8 mouse cellular contexts compared by ENCODE assay signal in genomic region chr7:34319957-34320356, GRCm38 (mm10). TPM values are rescaled to one million over a fixed set of nuclear protein-coding genes. Genes with fewer than 3 reads are reported as not detected.
DNase-seq lines count a peak whose midpoint lies in the region; ATAC-seq and TF ChIP-seq lines count a peak whose summit lies in the region.

No protein-coding gene starts in this region.

- no peak overlapping the region for H3K4me2 ChIP-seq in kidney, embryonic 16.5 days (replicated peaks; ENCODE audit: low read depth, low read length)
- no peak overlapping the region for H3K4me2 ChIP-seq in midbrain, embryonic 15.5 days

- no peak for DNase-seq in kidney, adult 2 months
- DNase-seq in NIH3T3 (ENCODE audit: low read depth), result peak; percentile 79
- peak; percentile 36 for DNase-seq in cerebellum, adult 9-10 months
- peak; percentile 35 to 38 for DNase-seq in heart, postnatal 36 days
- DNase-seq in telencephalon, adult 2 months (ENCODE audit: low read depth, low spot score), result peak; percentile 79
- DNase-seq in urinary bladder, postnatal 36 days (ENCODE audit: low spot score in 2 of 2), result no peak

- H3K9ac ChIP-seq in kidney, embryonic 16.5 days (replicated peaks; ENCODE audit: low read length), result no peak overlapping the region
- H3K9ac ChIP-seq in midbrain, embryonic 15.5 days, result no peak overlapping the region

- TF ChIP-seq POLR2A in kidney, adult 2 months (IDR thresholded peaks at IDR 0.05; ENCODE audit: low read depth, low read length), result no peak

- peak overlapping the region; percentile 61; the same call in 1 of the 2 replicates for H3K27ac ChIP-seq in kidney, embryonic 16.5 days (ENCODE audit: low read length)
- no peak overlapping the region for H3K27ac ChIP-seq in kidney, adult 2 months (ENCODE audit: insufficient read depth, low read depth, low read length)
- no peak overlapping the region for H3K27ac ChIP-seq in midbrain, embryonic 15.5 days

- peaks cover 4% of the 10 kb centered on the region for H3K9me3 ChIP-seq in kidney, embryonic 16.5 days (ENCODE audit: low read length)
- no peaks in the 10 kb centered on the region for H3K9me3 ChIP-seq in midbrain, embryonic 15.5 days

- intact Hi-C loops in heart, postnatal 36 days (cut with DNase I), result no loop called here

- 0 out of 2 replicates have a peak, but pooled peaks have one; percentile 52 for ATAC-seq in kidney, embryonic 16.5 days (ENCODE audit: low FRiP score, low TSS enrichment)
- no peak for ATAC-seq in midbrain, embryonic 15.5 days (replicated peaks)

- no peaks in the 10 kb centered on the region for H3K4me1 ChIP-seq in kidney, embryonic 16.5 days (ENCODE audit: insufficient read depth, low read length)
- H3K4me1 ChIP-seq in kidney, adult 2 months (ENCODE audit: control insufficient read depth, insufficient read depth, low read length), result no peaks in the 10 kb centered on the region
- H3K4me1 ChIP-seq in midbrain, embryonic 15.5 days, result no peaks in the 10 kb centered on the region

- no peaks in the 10 kb centered on the region for H3K36me3 ChIP-seq in kidney, embryonic 16.5 days (ENCODE audit: insufficient read depth, low read length)
- H3K36me3 ChIP-seq in kidney, adult 2 months (ENCODE audit: control insufficient read depth, insufficient read depth, low read length), result no peaks in the 10 kb centered on the region
- no peaks in the 10 kb centered on the region for H3K36me3 ChIP-seq in midbrain, embryonic 15.5 days (replicated peaks)

- H3K4me3 ChIP-seq in kidney, embryonic 16.5 days (ENCODE audit: low read length), result no peak overlapping the region
- no peak overlapping the region for H3K4me3 ChIP-seq in kidney, adult 2 months (ENCODE audit: insufficient read depth, low read depth, low read length)
- H3K4me3 ChIP-seq in midbrain, embryonic 15.5 days, result no peak overlapping the region

- 38% methylated on average over 3 of the region's 3 CpGs for WGBS in kidney, embryonic 16.5 days
- 52% methylated on average over 3 of the region's 3 CpGs for WGBS in kidney, adult 2 months
- WGBS in midbrain, embryonic 15.5 days, result 36% methylated on average over 3 of the region's 3 CpGs

- TF ChIP-seq CTCF in kidney, adult 2 months (conservative IDR thresholded peaks at IDR 0.05; ENCODE audit: insufficient read depth, insufficient read length, low read depth, low read length), result no peak

- no peaks in the 10 kb centered on the region for H3K27me3 ChIP-seq in kidney, embryonic 16.5 days (ENCODE audit: insufficient read depth, low read length)
- H3K27me3 ChIP-seq in kidney, adult 2 months (replicated peaks; ENCODE audit: control insufficient read depth, insufficient read depth, low read length), result no peaks in the 10 kb centered on the region
- no peaks in the 10 kb centered on the region for H3K27me3 ChIP-seq in midbrain, embryonic 15.5 days (replicated peaks)

RNA-seq across cellular contexts. Expression of gene 4931406P16Rik, which starts 6.6 kb away (rescaled TPM):
- polyA plus RNA-seq in kidney, embryonic 16.5 days (2015; fragmentation: Nextera tagmentation; extraction: Ambion mirVana), result 32.3 and 44.1 TPM in 2 replicates
- 24.6 and 27.0 TPM in 2 replicates for polyA plus RNA-seq in kidney, adult 2 months (2012; rRNA removed)
- 10 to 100 TPM; 47.4 to 55.9 TPM for total RNA-seq in heart, postnatal 36 days (2021)
- 32.5 and 32.6 TPM in 2 replicates for polyA plus RNA-seq in midbrain, embryonic 15.5 days (2015; fragmentation: Nextera tagmentation; extraction: Ambion mirVana)

Comparison
In these comparisons a context has a peak if more than half of its experiments do, and no peak if none do; other contexts are left out.
1. DNase-seq: peak in NIH3T3 (single experiment), cerebellum, adult 9-10 months (single experiment), heart, postnatal 36 days (2 of 2) and telencephalon, adult 2 months (single experiment); none in kidney, adult 2 months (single experiment) and urinary bladder, postnatal 36 days (0 of 2).